Mouse (Mus musculus): ENCODE measurements around the gene Nf2. TPM values are rescaled to one million over a fixed set of nuclear protein-coding genes. Genes with fewer than 3 reads are reported as not detected.

Nf2 gene
- 20.6 and 26.2 TPM in 2 replicates for polyA plus RNA-seq (2012; rRNA removed)

DNA sequence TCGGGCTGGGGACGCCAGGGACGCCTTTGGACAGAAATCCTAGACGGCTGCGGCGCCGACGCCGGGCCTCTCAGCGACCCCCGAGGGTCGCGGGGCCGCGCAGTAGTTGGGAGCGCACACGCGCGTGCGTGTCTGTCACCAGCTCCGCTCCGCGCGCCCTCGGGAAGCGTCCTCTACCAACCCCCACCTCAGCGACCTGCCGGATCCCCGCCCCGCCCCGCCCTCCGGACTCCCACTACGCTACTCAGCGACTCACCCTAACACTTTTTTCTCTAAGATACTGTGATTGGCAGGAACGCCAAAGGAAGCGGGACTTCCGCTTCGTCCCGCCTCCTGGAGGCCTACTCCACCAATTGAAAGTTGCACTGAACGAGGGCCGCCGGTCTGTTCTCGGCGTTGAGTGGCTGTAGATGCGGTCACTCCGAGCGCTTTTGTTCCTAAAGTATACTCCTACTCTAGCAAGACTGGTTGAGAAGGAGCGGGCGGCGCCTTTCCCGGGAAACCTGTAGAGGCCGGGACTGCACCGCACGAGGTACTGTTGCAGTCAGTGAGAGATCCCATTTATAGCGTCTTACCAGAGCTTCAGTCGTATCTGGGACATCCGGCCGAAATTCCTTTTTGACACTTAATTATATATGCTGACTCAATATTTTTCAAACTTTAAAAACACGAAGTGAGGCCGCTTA lies at the start of gene Nf2:
Nf2 (minus strand) TSS at position 279 of the 686 bp plus-strand sequence.

DNA sequence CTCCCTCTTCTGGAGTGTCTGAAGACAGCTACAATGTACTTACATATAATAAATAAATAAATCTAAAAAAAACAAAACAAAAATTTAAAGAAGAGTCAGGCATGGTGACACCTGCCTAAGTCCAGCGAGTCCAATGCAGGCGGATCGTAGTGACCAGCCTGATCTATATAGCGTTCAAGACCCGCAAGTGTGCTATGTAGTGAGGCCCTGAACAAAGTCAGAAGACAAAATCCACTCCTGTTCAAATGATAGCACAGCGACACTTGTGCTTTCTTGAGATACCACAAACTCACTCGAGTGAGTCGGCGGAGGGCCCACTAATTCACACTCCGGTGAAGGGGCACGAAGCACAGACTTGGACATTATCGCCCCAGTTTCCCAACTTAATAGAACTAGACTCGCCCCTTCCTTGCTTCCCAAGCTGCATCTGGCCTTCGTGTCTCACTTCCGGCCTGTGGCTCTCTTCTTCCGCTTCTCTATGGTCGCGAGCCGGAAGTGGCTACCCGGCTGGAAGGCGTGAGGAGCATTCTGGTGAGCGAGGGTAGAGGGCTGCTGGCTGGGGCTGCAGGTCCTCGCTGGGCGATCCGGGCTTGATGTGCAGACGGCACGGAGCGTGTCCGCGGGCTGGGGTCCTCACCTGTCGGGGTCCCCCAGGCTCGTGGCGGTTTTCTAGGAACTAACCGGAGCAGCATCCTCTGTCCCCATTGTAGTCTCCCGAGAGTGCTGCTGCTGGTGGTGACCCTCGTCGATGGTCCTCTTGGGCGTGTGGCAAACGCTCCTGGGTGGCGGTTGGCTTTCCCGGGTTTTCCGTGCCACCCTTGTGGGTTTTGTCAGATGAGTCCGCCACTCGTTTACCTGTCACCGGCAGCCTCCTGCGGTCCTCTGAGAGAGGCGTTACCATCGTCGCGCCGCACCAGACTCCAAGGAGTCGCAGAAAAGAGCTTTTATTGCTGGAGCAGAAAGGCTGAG lies 45.8 kb upstream of the Nf2 start, which contains the start of gene Thoc5:
Thoc5 (plus strand) TSS at position 473 of the 969 bp plus-strand sequence.

DNA sequence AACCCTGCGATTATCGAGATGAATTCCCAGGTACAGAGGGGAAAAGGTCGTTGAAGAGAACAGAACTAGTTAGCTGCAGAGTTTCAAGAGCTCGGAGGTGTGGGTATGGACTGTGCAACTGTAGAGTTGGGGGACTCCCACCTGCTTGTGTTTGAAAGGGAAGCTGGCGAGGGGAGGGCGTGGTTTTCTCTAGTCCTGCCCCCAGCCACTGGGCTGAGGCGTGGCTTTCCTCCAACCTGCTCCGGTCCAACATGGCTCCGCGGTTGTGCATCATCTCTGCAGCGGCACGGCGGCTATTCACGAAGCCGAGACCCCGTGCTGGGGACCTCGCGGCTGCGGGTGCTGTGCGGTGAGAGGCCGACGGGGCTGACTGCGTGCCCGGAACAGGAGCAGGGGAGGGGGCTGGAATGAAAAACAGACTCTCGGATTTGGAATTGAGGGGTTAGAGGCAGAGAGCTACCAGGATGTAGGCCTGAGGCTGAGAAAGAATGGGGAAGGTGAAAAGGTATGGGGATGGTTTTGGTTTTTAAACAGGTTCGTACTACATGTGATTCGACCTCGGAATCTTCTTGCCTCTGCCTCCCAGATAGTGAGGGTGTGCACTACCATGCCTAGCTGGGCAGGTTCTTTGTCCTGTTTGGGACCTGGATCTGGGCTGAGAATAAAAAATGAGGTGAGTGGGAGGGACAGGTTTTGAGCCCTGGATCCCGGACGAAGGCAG lies 24.6 kb upstream of the Nf2 start, which contains the start of gene Nipsnap1:
Nipsnap1 (plus strand) TSS at position 197 of the 721 bp plus-strand sequence.

DNA sequence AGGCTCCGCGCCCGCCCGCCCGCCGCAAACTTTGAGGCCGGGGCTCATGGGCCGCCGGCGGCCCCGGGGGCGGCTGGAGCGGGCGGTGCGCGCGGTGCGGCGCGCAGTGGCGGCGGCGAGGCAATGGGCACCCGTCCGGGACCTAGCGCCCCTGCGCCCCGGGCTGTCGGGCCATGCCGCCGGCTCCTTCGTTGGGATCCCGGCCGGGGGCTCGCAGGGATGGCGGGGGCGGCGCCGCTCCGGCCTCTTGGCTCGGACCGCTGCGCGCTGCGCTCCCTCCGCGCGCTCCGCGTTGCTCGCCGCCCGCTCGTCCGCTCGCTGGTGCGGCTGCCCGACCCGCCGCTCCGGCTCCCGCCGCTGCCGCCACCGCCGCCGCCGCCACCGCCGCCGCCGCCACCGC lies 102.6 kb downstream of the Nf2 start, which contains the start of gene Cabp7:
Cabp7 (minus strand) TSS at position 46 of the 400 bp plus-strand sequence.

Other genes with a start within 250 kb of the Nf2 start
- not detected in 2 replicates for gene Gm11032, start 229.5 kb downstream of the Nf2 start, polyA plus RNA-seq (2012; rRNA removed)
- gene Ascc2, start 211.8 kb downstream of the Nf2 start, polyA plus RNA-seq (2012; rRNA removed) = 4.6 and 5.8 TPM in 2 replicates
- 598 and 878 TPM in 2 replicates for gene Uqcr10, start 145.2 kb downstream of the Nf2 start, polyA plus RNA-seq (2012; rRNA removed)
- 26.2 and 31.0 TPM in 2 replicates for gene Zmat5, start 144.9 kb downstream of the Nf2 start, polyA plus RNA-seq (2012; rRNA removed)
- gene Cabp7, start 102.8 kb downstream of the Nf2 start, polyA plus RNA-seq (2012; rRNA removed) = 0.10 and 0.13 TPM in 2 replicates
- 6.3 and 7.2 TPM in 2 replicates for gene Nipsnap1, start 24.4 kb upstream of the Nf2 start, polyA plus RNA-seq (2012; rRNA removed)
- 5.3 and 6.7 TPM in 2 replicates for gene Thoc5, start 45.8 kb upstream of the Nf2 start, polyA plus RNA-seq (2012; rRNA removed)
- gene Nefh, start 98.5 kb upstream of the Nf2 start, polyA plus RNA-seq (2012; rRNA removed) = 0.09 and 0.18 TPM in 2 replicates
- 40.9 and 46.0 TPM in 2 replicates for gene Ap1b1, start 137.3 kb upstream of the Nf2 start, polyA plus RNA-seq (2012; rRNA removed)
- gene Rasl10a, start 208.6 kb upstream of the Nf2 start, polyA plus RNA-seq (2012; rRNA removed) = 2.4 and 3.1 TPM in 2 replicates
- 40.6 and 57.2 TPM in 2 replicates for gene Gas2l1, start 215.8 kb upstream of the Nf2 start, polyA plus RNA-seq (2012; rRNA removed)
- 10.2 and 13.8 TPM in 2 replicates for gene Rhbdd3, start 249.4 kb upstream of the Nf2 start, polyA plus RNA-seq (2012; rRNA removed)
- gene Ewsr1, start 249.7 kb upstream of the Nf2 start, polyA plus RNA-seq (2012; rRNA removed) = 190 and 221 TPM in 2 replicates